ENCODE assay signal across 14 mouse cellular contexts in genomic region chr7:125554456-125555114, GRCm38 (mm10). TPM values are rescaled to one million over a fixed set of nuclear protein-coding genes. Genes with fewer than 3 reads are reported as not detected.
DNase-seq lines count a peak whose midpoint lies in the region; ATAC-seq and TF ChIP-seq lines count a peak whose summit lies in the region.
"Had no signal": no experiment of that assay in that cellular context is flagged by ENCODE, and none has a peak within 500 bp of the region (broad histone marks: within the 10 kb centered on the region; RNA-seq: fewer than 3 reads in every experiment).

No protein-coding gene starts in this region.

- no peak overlapping the region for H3K27ac ChIP-seq in kidney, embryonic 15.5 days
- H3K27ac ChIP-seq in bone marrow macrophage, adult 2 months (ENCODE audit: insufficient read depth, low read depth, low read length): peak overlapping the region; percentile 90
- H3K27ac ChIP-seq in midbrain, postnatal 0 days (ENCODE audit: low read depth, low read length): no peak overlapping the region
- no peak overlapping the region for H3K27ac ChIP-seq in hindbrain, embryonic 14.5 days
- H3K27ac ChIP-seq: embryonic facial prominence, embryonic 13.5 days; heart, embryonic 13.5 days had no signal

- TF ChIP-seq CTCF in bone marrow macrophage, adult 2 months (IDR thresholded peaks at IDR 0.05; ENCODE audit: low read depth, low read length): no peak
- no peak for TF ChIP-seq CTCF in midbrain, postnatal 0 days (IDR thresholded peaks at IDR 0.05)

- no peak for TF ChIP-seq POLR2A in bone marrow macrophage, adult 2 months (IDR thresholded peaks at IDR 0.05; ENCODE audit: borderline replicate concordance, low read depth, low read length)

- peak; percentile 14 for DNase-seq in kidney, postnatal 10 days
- DNase-seq in natural killer cell, adult 2 months (ENCODE audit: low spot score in 2 of 2): peak; percentile 36 to 47
- no peak for DNase-seq in midbrain, postnatal 0 days (ENCODE audit: low spot score)
- no peak for DNase-seq in left cerebral cortex, postnatal 4 days
- no peak for DNase-seq in hindbrain, embryonic 14.5 days (ENCODE audit: low spot score)
- DNase-seq: adrenal gland, postnatal 25 days; cerebellum, adult 8-10 months; right cerebral cortex, postnatal 25 days had no signal

- no peak overlapping the region for H3K4me2 ChIP-seq in kidney, embryonic 15.5 days
- no peak overlapping the region for H3K4me2 ChIP-seq in midbrain, postnatal 0 days (ENCODE audit: low read depth, low read length, poor library complexity, severe bottlenecking)
- no peak overlapping the region for H3K4me2 ChIP-seq in hindbrain, embryonic 14.5 days (replicated peaks)

- H3K27me3 ChIP-seq in kidney, embryonic 15.5 days: peaks cover 8% of the 10 kb centered on the region; the same call in 1 of the 2 replicates
- no peaks in the 10 kb centered on the region; the same call in 1 of the 2 replicates for H3K27me3 ChIP-seq in midbrain, postnatal 0 days (ENCODE audit: insufficient read depth, low read length)
- peaks cover 5% of the 10 kb centered on the region; the same call in 1 of the 2 replicates for H3K27me3 ChIP-seq in hindbrain, embryonic 14.5 days (ENCODE audit: control insufficient read depth, insufficient read depth, low read length)

- ATAC-seq in kidney, embryonic 15.5 days (replicated peaks; ENCODE audit: low FRiP score): no peak
- ATAC-seq in CD4-positive, CD25-positive, alpha-beta regulatory T cell, adult 4 months: peak; percentile 44
- no peak for ATAC-seq in midbrain, postnatal 0 days (ENCODE audit: low FRiP score)
- ATAC-seq in hindbrain, embryonic 14.5 days (ENCODE audit: low FRiP score): no peak
- ATAC-seq: forebrain, embryonic 16.5 days had no signal

- WGBS in kidney, embryonic 15.5 days: 88% methylated on average over 9 of the region's 9 CpGs
- 91% methylated on average over 9 of the region's 9 CpGs for WGBS in midbrain, postnatal 0 days
- 89% methylated on average over 9 of the region's 9 CpGs for WGBS in hindbrain, embryonic 14.5 days

- no peak overlapping the region for H3K4me3 ChIP-seq in kidney, embryonic 15.5 days (replicated peaks)
- H3K4me3 ChIP-seq in bone marrow macrophage, adult 2 months (ENCODE audit: insufficient read depth, low read length): peak overlapping the region; percentile 19
- no peak overlapping the region for H3K4me3 ChIP-seq in midbrain, postnatal 0 days (ENCODE audit: low read depth, low read length)
- no peak overlapping the region for H3K4me3 ChIP-seq in hindbrain, embryonic 14.5 days (replicated peaks; ENCODE audit: low read length)
- H3K4me3 ChIP-seq: embryonic facial prominence, embryonic 13.5 days; heart, embryonic 13.5 days had no signal

- H3K9me3 ChIP-seq in kidney, embryonic 15.5 days (replicated peaks): no peaks in the 10 kb centered on the region
- H3K9me3 ChIP-seq in midbrain, postnatal 0 days (ENCODE audit: low read length): no peaks in the 10 kb centered on the region
- H3K9me3 ChIP-seq in hindbrain, embryonic 14.5 days (ENCODE audit: control insufficient read depth, low read length): no peaks in the 10 kb centered on the region
- H3K9me3 ChIP-seq: embryonic facial prominence, embryonic 13.5 days; heart, embryonic 13.5 days had no signal

- no peaks in the 10 kb centered on the region for H3K36me3 ChIP-seq in kidney, embryonic 15.5 days
- H3K36me3 ChIP-seq in midbrain, postnatal 0 days (ENCODE audit: insufficient read depth, low read length): no peaks in the 10 kb centered on the region
- no peaks in the 10 kb centered on the region for H3K36me3 ChIP-seq in hindbrain, embryonic 14.5 days (replicated peaks; ENCODE audit: control insufficient read depth, insufficient read depth)
- H3K36me3 ChIP-seq: embryonic facial prominence, embryonic 13.5 days; heart, embryonic 13.5 days had no signal

- intact Hi-C loops in left cerebral cortex, postnatal 4 days (cut with DNase I): no loop called here

- peaks cover 38% of the 10 kb centered on the region for H3K4me1 ChIP-seq in kidney, embryonic 15.5 days
- H3K4me1 ChIP-seq in bone marrow macrophage, adult 2 months (ENCODE audit: control insufficient read depth, insufficient read depth, low read length): peaks cover 63% of the 10 kb centered on the region
- H3K4me1 ChIP-seq in midbrain, postnatal 0 days (ENCODE audit: insufficient read depth, low read length): peaks cover 11% of the 10 kb centered on the region
- H3K4me1 ChIP-seq in hindbrain, embryonic 14.5 days (replicated peaks; ENCODE audit: control insufficient read depth, insufficient read depth, low read length): no peaks in the 10 kb centered on the region; the same call in 1 of the 2 replicates

- H3K9ac ChIP-seq in kidney, embryonic 15.5 days: no peak overlapping the region
- no peak overlapping the region for H3K9ac ChIP-seq in midbrain, postnatal 0 days (replicated peaks; ENCODE audit: low read length, poor library complexity, severe bottlenecking)
- no peak overlapping the region for H3K9ac ChIP-seq in hindbrain, embryonic 14.5 days
- H3K9ac ChIP-seq: embryonic facial prominence, embryonic 13.5 days; heart, embryonic 13.5 days had no signal

RNA-seq across cellular contexts. Expression of gene Il4ra, which starts 2.7 kb away (rescaled TPM):
- polyA plus RNA-seq in kidney, embryonic 15.5 days (2015; fragmentation: Nextera tagmentation; extraction: Ambion mirVana): 8.6 and 10.4 TPM in 2 replicates
- 100 to 1,000 TPM; 102 to 165 TPM for polyA plus RNA-seq in CD4-positive, CD25-positive, alpha-beta regulatory T cell, adult 4 months (2017; shearing (Covaris generic))
- 56.6 and 65.8 TPM in 2 replicates for polyA plus RNA-seq in bone marrow macrophage, adult 2 months (2012; ENCODE audit: insufficient read depth, insufficient read length, missing spikeins)
- 11.0 and 12.9 TPM in 2 replicates for total RNA-seq in midbrain, postnatal 0 days (2014; rRNA removed)
- 5.4 and 6.7 TPM in 2 replicates for polyA plus RNA-seq in midbrain, postnatal 0 days (2015; fragmentation: Nextera tagmentation; extraction: Ambion mirVana)
- 1 to 10 TPM; 5.0 to 6.3 TPM for total RNA-seq in left cerebral cortex, postnatal 4 days (2021)
- polyA plus RNA-seq in hindbrain, embryonic 14.5 days (2014; fragmentation: Nextera tagmentation; extraction: Ambion mirVana): 3.9 and 4.6 TPM in 2 replicates

RNA-seq across cellular contexts. Expression of gene Il21r, which starts 48.6 kb away (rescaled TPM):
- 0.24 and 0.31 TPM in 2 replicates for polyA plus RNA-seq in kidney, embryonic 15.5 days (2015; fragmentation: Nextera tagmentation; extraction: Ambion mirVana)
- 100 to 1,000 TPM in 1 of 2 experiments, 10 to 100 TPM in 1; 99.5 to 157 TPM for polyA plus RNA-seq in CD4-positive, CD25-positive, alpha-beta regulatory T cell, adult 4 months (2017; shearing (Covaris generic))
- polyA plus RNA-seq in bone marrow macrophage, adult 2 months (2012; ENCODE audit: insufficient read depth, insufficient read length, missing spikeins): 37.0 and 37.4 TPM in 2 replicates
- total RNA-seq in midbrain, postnatal 0 days (2014; rRNA removed): 0.44 and 0.61 TPM in 2 replicates
- 0.21 and 0.44 TPM in 2 replicates for polyA plus RNA-seq in midbrain, postnatal 0 days (2015; fragmentation: Nextera tagmentation; extraction: Ambion mirVana)
- under 1 TPM; 0.54 to 0.66 TPM for total RNA-seq in left cerebral cortex, postnatal 4 days (2021)
- 0.40 and 0.50 TPM in 2 replicates for polyA plus RNA-seq in hindbrain, embryonic 14.5 days (2014; fragmentation: Nextera tagmentation; extraction: Ambion mirVana)

Comparison
In these comparisons a context has a peak if more than half of its experiments do, and no peak if none do; other contexts are left out.
1. DNase-seq: peak in kidney, postnatal 10 days (single experiment) and natural killer cell, adult 2 months (2 of 2); none in midbrain, postnatal 0 days (single experiment), left cerebral cortex, postnatal 4 days (single experiment) and hindbrain, embryonic 14.5 days (single experiment).
2. RNA of gene Il21r, which starts 48.6 kb away (polyA plus RNA-seq): 99.5 to 157 TPM in CD4-positive, CD25-positive, alpha-beta regulatory T cell, adult 4 months and 37.0 to 37.4 TPM in bone marrow macrophage, adult 2 months; 0.40 to 0.50 TPM in hindbrain, embryonic 14.5 days, 0.24 to 0.31 TPM in kidney, embryonic 15.5 days and 0.21 to 0.44 TPM in midbrain, postnatal 0 days; every median in the first group is over 10 times any median in the second.